In genomic region chr2:149991506-149991905, GRCm38 (mm10) we compare ENCODE assay signal across 18 mouse cellular contexts.
"Had no signal": no experiment of that assay in that cellular context is flagged by ENCODE, and none has a peak within 500 bp of the region (broad histone marks: within the 10 kb centered on the region; RNA-seq: fewer than 3 reads in every experiment).

No protein-coding gene starts in this region.

- H3K4me2 ChIP-seq: liver, embryonic 12.5 days; lung, embryonic 14.5 days; midbrain, embryonic 12.5 days; neural tube, embryonic 12.5 days; neural tube, embryonic 15.5 days had no signal

- H3K27me3 ChIP-seq: liver, embryonic 12.5 days; midbrain, embryonic 12.5 days; neural tube, embryonic 12.5 days; neural tube, embryonic 15.5 days had no signal

- DNase-seq: lung, adult 18-20 months; lung, embryonic 14.5 days; lung, postnatal 10 days; lung, postnatal 4 days; right cerebral cortex, adult 18-20 months; right cerebral cortex, postnatal 25 days; right cerebral cortex, postnatal 4 days; spleen, adult 18-20 months; thymus, adult 18-20 months; thymus, postnatal 14 days; thymus, postnatal 36 days had no signal

- H3K27ac ChIP-seq: liver, embryonic 12.5 days; liver, embryonic 14.5 days; midbrain, embryonic 10.5 days; midbrain, embryonic 12.5 days; neural tube, embryonic 12.5 days; neural tube, embryonic 15.5 days had no signal

- H3K9ac ChIP-seq: liver, embryonic 12.5 days; liver, embryonic 14.5 days; lung, embryonic 14.5 days; midbrain, embryonic 12.5 days; neural tube, embryonic 12.5 days; neural tube, embryonic 15.5 days had no signal

- H3K9me3 ChIP-seq: liver, embryonic 12.5 days; midbrain, embryonic 10.5 days; midbrain, embryonic 12.5 days; neural tube, embryonic 12.5 days; neural tube, embryonic 15.5 days had no signal

- ATAC-seq: liver, embryonic 12.5 days had no signal

- H3K4me1 ChIP-seq: liver, embryonic 12.5 days; midbrain, embryonic 10.5 days; neural tube, embryonic 12.5 days had no signal

- H3K36me3 ChIP-seq: liver, embryonic 12.5 days; midbrain, embryonic 10.5 days; midbrain, embryonic 12.5 days; neural tube, embryonic 12.5 days; neural tube, embryonic 15.5 days had no signal

- H3K4me3 ChIP-seq: liver, embryonic 12.5 days; midbrain, embryonic 10.5 days; midbrain, embryonic 12.5 days; myocyte; neural tube, embryonic 12.5 days; neural tube, embryonic 15.5 days had no signal
